Mouse (Mus musculus): ENCODE data around the gene Mad1l1. TPM values are rescaled to one million over a fixed set of nuclear protein-coding genes. Genes with fewer than 3 reads are reported as not detected.

Gene Mad1l1
- total RNA-seq, 2 experiments from 2014 or later = 18.2 to 18.8 TPM

- peak; percentile 62 to 64 for DNase-seq (ENCODE audit: low spot score in 2 of 2)
Observed at GRCm38 (mm10) chr5:140263754-140264749, 57.3 kb downstream of the Mad1l1 start.

- no peak for DNase-seq (ENCODE audit: low spot score in 2 of 2)
Observed at GRCm38 (mm10) chr5:140262401-140262800, 59.0 kb downstream of the Mad1l1 start.

GRCm38 (mm10) chr5:140261313-140261712 lies 60.0 kb downstream of the Mad1l1 start:
- DNase-seq (ENCODE audit: low spot score in 2 of 2) = no peak

GRCm38 (mm10) chr5:140258633-140259032 lies 62.7 kb downstream of the Mad1l1 start:
- DNase-seq (ENCODE audit: low spot score in 2 of 2) = no peak

GRCm38 (mm10) chr5:140258035-140258434 lies 63.3 kb downstream of the Mad1l1 start:
- no peak for DNase-seq (ENCODE audit: low spot score in 2 of 2)

- DNase-seq (ENCODE audit: low spot score in 2 of 2) = peak in 1 of 2 experiments; percentile 45
Observed at GRCm38 (mm10) chr5:140257439-140257838, 63.9 kb downstream of the Mad1l1 start.

- no peak for DNase-seq (ENCODE audit: low spot score in 2 of 2)
Observed at GRCm38 (mm10) chr5:140256685-140257084, 64.7 kb downstream of the Mad1l1 start.

GRCm38 (mm10) chr5:140255265-140255664 lies 66.1 kb downstream of the Mad1l1 start:
- DNase-seq (ENCODE audit: low spot score in 2 of 2) = no peak

- DNase-seq (ENCODE audit: low spot score in 2 of 2) = no peak
Observed at GRCm38 (mm10) chr5:140254656-140255055, 66.7 kb downstream of the Mad1l1 start.

- DNase-seq (ENCODE audit: low spot score in 2 of 2) = peak in 1 of 2 experiments; percentile 55
Observed at GRCm38 (mm10) chr5:140251989-140252388, 69.4 kb downstream of the Mad1l1 start.

GRCm38 (mm10) chr5:140250370-140250769 lies 71.0 kb downstream of the Mad1l1 start:
- no peak for DNase-seq (ENCODE audit: low spot score in 2 of 2)

- DNase-seq (ENCODE audit: low spot score in 2 of 2) = no peak
Observed at GRCm38 (mm10) chr5:140249359-140250062, 71.8 kb downstream of the Mad1l1 start.

GRCm38 (mm10) chr5:140248101-140248500 lies 73.3 kb downstream of the Mad1l1 start:
- no peak for DNase-seq (ENCODE audit: low spot score in 2 of 2)

GRCm38 (mm10) chr5:140240235-140240634 lies 81.1 kb downstream of the Mad1l1 start:
- no peak for DNase-seq (ENCODE audit: low spot score in 2 of 2)

GRCm38 (mm10) chr5:140238880-140239279 lies 82.5 kb downstream of the Mad1l1 start:
- no peak for DNase-seq (ENCODE audit: low spot score in 2 of 2)

- DNase-seq (ENCODE audit: low spot score in 2 of 2) = no peak
Observed at GRCm38 (mm10) chr5:140230818-140231217, 90.5 kb downstream of the Mad1l1 start.

GRCm38 (mm10) chr5:140228306-140228705 lies 93.0 kb downstream of the Mad1l1 start:
- DNase-seq (ENCODE audit: low spot score in 2 of 2) = no peak

- DNase-seq (ENCODE audit: low spot score in 2 of 2) = no peak
Observed at GRCm38 (mm10) chr5:140226871-140227270, 94.5 kb downstream of the Mad1l1 start.

GRCm38 (mm10) chr5:140225881-140226280 lies 95.5 kb downstream of the Mad1l1 start:
- DNase-seq (ENCODE audit: low spot score in 2 of 2) = no peak

- DNase-seq (ENCODE audit: low spot score in 2 of 2) = no peak
Observed at GRCm38 (mm10) chr5:140225103-140225502, 96.2 kb downstream of the Mad1l1 start.

- no peak for DNase-seq (ENCODE audit: low spot score in 2 of 2)
Observed at GRCm38 (mm10) chr5:140223070-140224053, 98.0 kb downstream of the Mad1l1 start.

Data from layer of hippocampus, postnatal 14 days (tissue).